ENCODE assay signal across 8 mouse cellular contexts in the genomic region with DNA sequence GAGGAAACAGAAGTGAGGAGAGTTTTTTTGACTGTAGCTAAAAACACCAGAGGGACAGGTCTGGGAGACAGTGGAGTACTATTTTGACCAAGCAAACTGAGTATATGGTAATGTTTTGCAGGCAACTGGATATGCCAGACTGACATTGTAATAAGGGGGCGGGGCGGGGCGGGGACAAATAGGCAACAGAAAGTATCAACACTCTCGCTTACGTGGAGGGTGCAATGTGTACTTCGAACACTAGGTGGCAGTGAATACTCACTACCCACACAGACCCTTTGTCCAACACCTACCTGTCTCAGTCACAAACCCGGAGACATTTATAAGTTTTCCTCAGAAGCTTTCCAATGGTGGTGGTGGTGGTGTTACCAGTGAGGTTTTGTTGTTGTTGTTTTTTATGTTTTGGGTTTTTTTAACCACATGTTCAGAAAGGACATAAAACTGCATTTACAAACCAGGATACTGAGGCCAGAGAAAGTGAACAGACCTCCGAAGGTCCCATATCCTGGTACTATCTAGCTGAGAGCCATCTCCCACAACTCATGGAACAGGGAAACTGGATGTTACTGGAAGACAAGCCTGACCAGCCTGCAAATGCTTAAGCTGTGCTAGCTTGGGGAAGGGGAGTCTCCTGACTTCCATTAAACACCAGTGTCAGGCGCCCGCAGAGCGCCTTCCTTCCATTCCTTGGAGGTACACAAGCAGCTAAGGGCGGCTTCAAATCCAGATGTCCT.
DNase-seq lines count a peak whose midpoint lies in the region; ATAC-seq and TF ChIP-seq lines count a peak whose summit lies in the region.

No protein-coding gene starts in this region.

- H3K4me1 ChIP-seq in heart, adult 2 months (ENCODE audit: control insufficient read depth, insufficient read depth, low read length) = no peaks in the 10 kb centered on the region
- H3K4me1 ChIP-seq in limb, embryonic 11.5 days (ENCODE audit: control insufficient read depth, insufficient read depth, low read length) = peaks cover 11% of the 10 kb centered on the region; the same call in 1 of the 2 replicates
- H3K4me1 ChIP-seq in midbrain, embryonic 15.5 days = peaks cover 15% of the 10 kb centered on the region; the same call in 1 of the 2 replicates

- no peak overlapping the region for H3K27ac ChIP-seq in heart, adult 2 months
- H3K27ac ChIP-seq in limb, embryonic 11.5 days (replicated peaks; ENCODE audit: low read depth, low read length) = no peak overlapping the region
- H3K27ac ChIP-seq in midbrain, embryonic 15.5 days = no peak overlapping the region

- DNase-seq in heart, adult 11 months = peak; percentile 93
- DNase-seq in heart, postnatal 25 days (ENCODE audit: low spot score) = no peak
- DNase-seq in embryo, embryonic 9.5 days (ENCODE audit: extremely low spot score) = peak; percentile 79
- DNase-seq in heart, adult 2 months = peak; percentile 47
- peak; percentile 76 to 86 for DNase-seq in kidney, adult 8-10 months
- DNase-seq in limb, embryonic 11.5 days (ENCODE audit: low spot score) = peak; percentile 90
- peak; percentile 61 to 78 for DNase-seq in spleen, postnatal 4 days (ENCODE audit: low spot score in 2 of 2)

- peak; percentile 57; the same call in 1 of the 2 replicates for ATAC-seq in limb, embryonic 11.5 days (ENCODE audit: insufficient number of reproducible peaks, low FRiP score, low TSS enrichment, low read depth)
- ATAC-seq in midbrain, embryonic 15.5 days (replicated peaks) = peak; percentile 84

- WGBS in heart, adult 2 months = 28% methylated on average over 12 of the region's 12 CpGs
- WGBS in limb, embryonic 11.5 days = 35% methylated on average over 12 of the region's 12 CpGs
- WGBS in midbrain, embryonic 15.5 days = 30% methylated on average over 12 of the region's 12 CpGs

- H3K36me3 ChIP-seq in heart, adult 2 months (ENCODE audit: control insufficient read depth, insufficient read depth, low read length) = no peaks in the 10 kb centered on the region
- H3K36me3 ChIP-seq in limb, embryonic 11.5 days (ENCODE audit: control insufficient read depth, insufficient read depth, low read length) = no peaks in the 10 kb centered on the region
- H3K36me3 ChIP-seq in midbrain, embryonic 15.5 days (replicated peaks) = no peaks in the 10 kb centered on the region

- H3K79me2 ChIP-seq in heart, adult 2 months (replicated peaks; ENCODE audit: control insufficient read depth, insufficient read depth, low read length) = no peaks in the 10 kb centered on the region

- H3K4me3 ChIP-seq in heart, adult 2 months = no peak overlapping the region
- no peak overlapping the region for H3K4me3 ChIP-seq in limb, embryonic 11.5 days (ENCODE audit: low read depth, low read length)
- H3K4me3 ChIP-seq in midbrain, embryonic 15.5 days = no peak overlapping the region

- no peak for TF ChIP-seq POLR2A in heart, adult 2 months (IDR thresholded peaks at IDR 0.05; ENCODE audit: insufficient read depth, low read depth, low read length)

- no peak for TF ChIP-seq EP300 in heart, adult 2 months (IDR thresholded peaks at IDR 0.05; ENCODE audit: insufficient read depth, low read depth, low read length)

- H3K4me2 ChIP-seq in limb, embryonic 11.5 days (ENCODE audit: low read depth, severe bottlenecking) = peak overlapping the region; percentile 34; the same call in 1 of the 2 replicates
- peak overlapping the region; percentile 27; the same call in 1 of the 2 replicates for H3K4me2 ChIP-seq in midbrain, embryonic 15.5 days

- H3K9ac ChIP-seq in heart, adult 2 months (ENCODE audit: low read depth, low read length) = no peak overlapping the region
- H3K9ac ChIP-seq in limb, embryonic 11.5 days (ENCODE audit: low read length) = peak overlapping the region; percentile 32; the same call in 1 of the 2 replicates
- H3K9ac ChIP-seq in midbrain, embryonic 15.5 days = peak overlapping the region; percentile 22; the same call in 1 of the 2 replicates

- intact Hi-C loops in heart, postnatal 25 days (cut with DNase I) = loop anchor here (1.0 to 2.0 kb wide), 2 partner anchors 106 to 489 kb away; no protein-coding TSS in a partner anchor
- intact Hi-C loops in heart, adult 2 months (cut with DNase I) = loop anchor here (1.0 to 2.0 kb wide), 2 partner anchors 107 to 489 kb away; no protein-coding TSS in a partner anchor

- no peaks in the 10 kb centered on the region for H3K9me3 ChIP-seq in limb, embryonic 11.5 days (ENCODE audit: control insufficient read depth, low read length)
- no peaks in the 10 kb centered on the region for H3K9me3 ChIP-seq in midbrain, embryonic 15.5 days

- TF ChIP-seq CTCF in heart, adult 2 months (IDR thresholded peaks at IDR 0.05) = peak; percentile 90

- 0 out of 2 replicates have a peak, but pooled peaks cover 3% of the 10 kb centered on the region for H3K27me3 ChIP-seq in heart, adult 2 months (ENCODE audit: control insufficient read depth, insufficient read depth, low read length)
- no peaks in the 10 kb centered on the region for H3K27me3 ChIP-seq in limb, embryonic 11.5 days (ENCODE audit: control insufficient read depth, insufficient read depth, low read length)
- H3K27me3 ChIP-seq in midbrain, embryonic 15.5 days (replicated peaks) = 0 out of 2 replicates have a peak, but pooled peaks cover 3% of the 10 kb centered on the region
